Mouse (Mus musculus) MEL (cell line): ENCODE measurements around the gene Baiap2l1.

ENCODE experiments used
- CHD1 ChIP-seq: IDR thresholded peaks from 2 replicates; pipeline ENCODE4 v1.6.1; 2012; ENCODE audit warnings: low read depth, mild to moderate bottlenecking, inconsistent platforms, low read length, improper control_type of control experiment
- CTCF ChIP-seq, 3 experiments: IDR thresholded peaks in 2 of 3; conservative IDR thresholded peaks in 1 of 3; 2 replicates each; pipeline ENCODE4 v1.5.1; 2011 to 2012; ENCODE audit warnings: low read length in 3 of 3, low read depth in 2 of 3, mild to moderate bottlenecking in 2 of 3, improper control_type of control experiment in 1 of 3, inconsistent platforms in 1 of 3, mixed read lengths in 1 of 3, moderate library complexity in 1 of 3; ENCODE audit not compliant: control insufficient read depth in 1 of 3, insufficient read depth in 1 of 3, poor library complexity in 1 of 3, severe bottlenecking in 1 of 3
- EP300 ChIP-seq, 2 experiments: IDR thresholded peaks; 2 replicates each; pipeline ENCODE4 v1.6.1; 2011; ENCODE audit warnings: improper control_type of control experiment in 2 of 2, low read length in 2 of 2, low read depth in 1 of 2, mild to moderate bottlenecking in 1 of 2
- GATA1 ChIP-seq: IDR thresholded peaks from 2 replicates; pipeline ENCODE4 v1.6.1; 2011; ENCODE audit warnings: low read depth, low read length, improper control_type of control experiment
- MAX ChIP-seq: IDR thresholded peaks from 2 replicates; pipeline ENCODE4 v1.6.1; 2011; ENCODE audit warnings: low read length, improper control_type of control experiment
- POLR2A ChIP-seq, 2 experiments: IDR thresholded peaks; 2 replicates each; pipeline ENCODE4 v1.6.1; 2011 to 2012; ENCODE audit warnings: low read length in 2 of 2, mild to moderate bottlenecking in 2 of 2, control low read depth in 1 of 2, improper control_type of control experiment in 1 of 2, low read depth in 1 of 2, moderate library complexity in 1 of 2; ENCODE audit not compliant: control insufficient read depth in 1 of 2, insufficient read depth in 1 of 2, poor library complexity in 1 of 2
- POLR2AphosphoS5 ChIP-seq: IDR thresholded peaks from 2 replicates; pipeline ENCODE4 v1.6.1; 2012; ENCODE audit warnings: low read depth, borderline replicate concordance, mild to moderate bottlenecking, inconsistent platforms, low read length, moderate library complexity, mixed read lengths
- RCOR1 ChIP-seq: IDR thresholded peaks from 2 replicates; pipeline ENCODE4 v1.6.1; 2012; ENCODE audit warnings: low read depth, mild to moderate bottlenecking, inconsistent platforms, low read length, improper control_type of control experiment
- SMC3 ChIP-seq: IDR thresholded peaks from 2 replicates; pipeline ENCODE4 v1.6.1; 2011; ENCODE audit warnings: low read depth, low read length, improper control_type of control experiment
- USF1 ChIP-seq: IDR thresholded peaks from 2 replicates; pipeline ENCODE4 v1.6.1; 2014; ENCODE audit warnings: low read depth, mild to moderate bottlenecking, inconsistent platforms, low read length, improper control_type of control experiment, moderate library complexity
- ZMIZ1 ChIP-seq: IDR thresholded peaks from 2 replicates; pipeline ENCODE4 v1.6.1; 2012; ENCODE audit warnings: low read depth, mild to moderate bottlenecking, inconsistent platforms, low read length, improper control_type of control experiment, moderate library complexity

DNA sequence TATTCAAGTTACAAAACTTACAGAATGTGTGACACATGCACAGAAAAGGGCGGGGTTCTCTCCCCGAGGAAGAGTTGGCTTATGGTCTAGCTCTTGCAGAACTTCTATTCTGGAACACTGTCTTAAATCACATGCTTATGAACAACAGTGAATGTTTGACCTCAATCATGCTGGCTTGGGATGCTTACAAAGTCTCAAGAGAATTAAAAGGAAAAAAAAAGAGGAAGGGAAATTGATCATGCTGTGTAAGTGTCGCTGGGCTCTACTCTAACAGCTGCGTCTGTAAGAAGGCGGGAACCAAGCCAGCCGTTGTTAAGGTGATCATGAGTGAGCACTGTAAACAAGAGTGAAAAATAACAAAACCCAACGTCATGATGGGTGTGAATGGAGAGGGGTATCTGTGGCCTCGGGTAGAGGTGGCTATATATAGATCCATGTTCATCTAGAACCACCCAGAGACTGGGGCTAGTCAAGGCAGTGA is 74.3 kb downstream of the Baiap2l1 start:
- TF ChIP-seq POLR2A (IDR thresholded peaks at IDR 0.05; ENCODE audit: control insufficient read depth in 1 of 2, insufficient read depth in 1 of 2, low read depth in 1 of 2, low read length in 2 of 2, poor library complexity in 1 of 2) (no peak), USF1 (no peak), SMC3 (no peak), ZMIZ1 (no peak), RCOR1 (no peak), GATA1 (no peak), POLR2AphosphoS5 (no peak), CTCF (IDR thresholded peaks at IDR 0.05 in 2 of 3, conservative IDR thresholded peaks at IDR 0.05 in 1 of 3; ENCODE audit: control insufficient read depth in 1 of 3, insufficient read depth in 1 of 3, low read depth in 2 of 3, low read length in 3 of 3, poor library complexity in 1 of 3, severe bottlenecking in 1 of 3) (no peak), EP300 (IDR thresholded peaks at IDR 0.05; ENCODE audit: low read depth in 1 of 2, low read length in 2 of 2) (no peak), CHD1 (no peak), MAX (no peak)
